Mouse (Mus musculus) C2C12 (cell line): ENCODE measurements around the gene Endov.

ENCODE experiments used
- CTCF ChIP-seq: IDR thresholded peaks from one replicate; pipeline ENCODE4 v1.5.1; 2011; ENCODE audit not compliant: control insufficient read depth, insufficient read depth, insufficient read length
- USF1 ChIP-seq: IDR thresholded peaks from one replicate; pipeline ENCODE4 v1.6.1; 2011; ENCODE audit warnings: low read depth, mild to moderate bottlenecking, control low read depth, moderate library complexity

GRCm38 (mm10) chr11:119516677-119517361 lies 25.7 kb downstream of the Endov start:
- TF ChIP-seq CTCF (peak; percentile 27), USF1 (no peak)
